Mouse (Mus musculus) CH12.LX (cell line): Measurements from ENCODE around the gene Asic2. TPM values are rescaled to one million over a fixed set of nuclear protein-coding genes. Genes with fewer than 3 reads are reported as not detected.
A peak's percentile ranks its signal among the peaks of the same experiment; 100 is the strongest.

ENCODE experiments used
- DNase-seq: peaks from one replicate; pipeline ENCODE4 v3.0.0-alpha.2; 2013; ENCODE audit errors: extremely low read depth
- H3K27ac ChIP-seq: 2 replicates; pipeline ENCODE4 v1.5.1; 2012; ENCODE audit warnings: low read depth, mild to moderate bottlenecking, control low read depth, moderate library complexity; ENCODE audit not compliant: insufficient read depth
- H3K27me3 ChIP-seq: replicated peaks from 2 replicates; pipeline ENCODE3; 2012; ENCODE audit warnings: inconsistent platforms
- H3K36me3 ChIP-seq, 2 experiments: replicated peaks in 1 of 2; 2 replicates each; pipeline versions ENCODE3 to v1.6.1; 2012; ENCODE audit warnings: inconsistent platforms in 1 of 2, low read length in 1 of 2, mild to moderate bottlenecking in 1 of 2, mixed read lengths in 1 of 2, moderate library complexity in 1 of 2; ENCODE audit not compliant: control insufficient read depth in 1 of 2, insufficient read depth in 1 of 2
- H3K4me1 ChIP-seq, 2 experiments: 2 replicates each; pipeline ENCODE4 v1.6.1; 2012; ENCODE audit warnings: inconsistent platforms in 1 of 2, moderate library complexity in 1 of 2; ENCODE audit not compliant: insufficient read depth in 2 of 2, control insufficient read depth in 1 of 2
- H3K4me2 ChIP-seq: 2 replicates; pipeline ENCODE4 v1.6.1; 2012; ENCODE audit warnings: low read depth, mild to moderate bottlenecking, control low read depth; ENCODE audit not compliant: poor library complexity, insufficient read depth, severe bottlenecking
- H3K4me3 ChIP-seq, 3 experiments: fragments of 150-350 bp in 1 of 3; sonication (generic) in 1 of 3; replicated peaks in 1 of 3; 2 replicates each; pipeline versions ENCODE3 to v1.5.1; 2011 to 2012; ENCODE audit warnings: low read depth in 2 of 3, low read length in 2 of 3, mild to moderate bottlenecking in 2 of 3, moderate library complexity in 2 of 3, control low read depth in 1 of 3, improper control_type of control experiment in 1 of 3, inconsistent platforms in 1 of 3, mixed read lengths in 1 of 3; ENCODE audit not compliant: poor library complexity in 1 of 3
- H3K79me2 ChIP-seq: replicated peaks from 2 replicates; pipeline ENCODE4 v1.6.1; 2012; ENCODE audit warnings: mild to moderate bottlenecking, moderate library complexity; ENCODE audit not compliant: control insufficient read depth, poor library complexity, insufficient read depth, severe bottlenecking; ENCODE audit errors: extremely low read depth
- H3K9ac ChIP-seq: 2 replicates; pipeline ENCODE4 v1.6.1; 2012; ENCODE audit warnings: low read depth, mild to moderate bottlenecking, control low read depth, moderate library complexity; ENCODE audit not compliant: insufficient read depth
- H3K9me3 ChIP-seq: replicated peaks from 2 replicates; pipeline ENCODE3; 2012; ENCODE audit warnings: low read length, inconsistent platforms, mixed read lengths
- BHLHE40 ChIP-seq: IDR thresholded peaks from 2 replicates; pipeline ENCODE4 v1.6.1; 2011; ENCODE audit warnings: mild to moderate bottlenecking, low read depth, low read length, improper control_type of control experiment
- CHD1 ChIP-seq: IDR thresholded peaks from 2 replicates; pipeline ENCODE4 v1.6.1; 2012; ENCODE audit warnings: low read depth, low read length, improper control_type of control experiment, inconsistent platforms
- CHD2 ChIP-seq: IDR thresholded peaks from 2 replicates; pipeline ENCODE4 v1.6.1; 2011; ENCODE audit warnings: low read length, improper control_type of control experiment
- E2F4 ChIP-seq: IDR thresholded peaks from 2 replicates; pipeline ENCODE4 v1.6.1; 2011; ENCODE audit warnings: low read depth, low read length, improper control_type of control experiment; ENCODE audit not compliant: insufficient replicate concordance
- EP300 ChIP-seq: IDR thresholded peaks from 2 replicates; pipeline ENCODE4 v1.6.1; 2011; ENCODE audit warnings: low read length, improper control_type of control experiment
- GABPA ChIP-seq: IDR thresholded peaks from 2 replicates; pipeline ENCODE4 v1.6.1; 2012; ENCODE audit warnings: low read depth, low read length, improper control_type of control experiment, inconsistent platforms; ENCODE audit not compliant: insufficient replicate concordance
- IRF4 ChIP-seq: IDR thresholded peaks from 2 replicates; pipeline ENCODE4 v1.6.1; 2014; ENCODE audit warnings: low read depth, mild to moderate bottlenecking, inconsistent platforms, low read length, improper control_type of control experiment
- JUN ChIP-seq: IDR thresholded peaks from 2 replicates; pipeline ENCODE4 v1.6.1; 2011; ENCODE audit warnings: low read depth, mild to moderate bottlenecking, low read length, improper control_type of control experiment, moderate library complexity; ENCODE audit not compliant: insufficient read depth
- JUND ChIP-seq: conservative IDR thresholded peaks from 2 replicates; pipeline ENCODE4 v1.6.1; 2011; ENCODE audit warnings: low read depth, low read length, improper control_type of control experiment
- MAFK ChIP-seq: IDR thresholded peaks from 2 replicates; pipeline ENCODE4 v1.6.1; 2011; ENCODE audit warnings: low read length, improper control_type of control experiment; ENCODE audit not compliant: insufficient replicate concordance
- MYC ChIP-seq: IDR thresholded peaks from 2 replicates; pipeline ENCODE4 v1.6.1; 2011; ENCODE audit warnings: low read depth, mild to moderate bottlenecking, improper control_type of control experiment, low read length
- NRF1 ChIP-seq: IDR thresholded peaks from 2 replicates; pipeline ENCODE4 v1.6.1; 2014; ENCODE audit warnings: low read depth, mild to moderate bottlenecking, inconsistent platforms, low read length, improper control_type of control experiment, moderate library complexity
- POLR2AphosphoS2 ChIP-seq: IDR thresholded peaks from 2 replicates; pipeline ENCODE4 v1.6.1; 2011; ENCODE audit warnings: low read depth, low read length, improper control_type of control experiment
- RAD21 ChIP-seq: IDR thresholded peaks from 2 replicates; pipeline ENCODE4 v1.6.1; 2011; ENCODE audit warnings: low read depth, mild to moderate bottlenecking, low read length, improper control_type of control experiment, moderate library complexity
- RCOR1 ChIP-seq: conservative IDR thresholded peaks from 2 replicates; pipeline ENCODE4 v1.6.1; 2012; ENCODE audit warnings: low read depth, mild to moderate bottlenecking, inconsistent platforms, low read length, improper control_type of control experiment
- SIN3A ChIP-seq: IDR thresholded peaks from 2 replicates; pipeline ENCODE4 v1.6.1; 2012; ENCODE audit warnings: low read length, improper control_type of control experiment, inconsistent platforms
- USF1 ChIP-seq: IDR thresholded peaks from 2 replicates; pipeline ENCODE4 v1.6.1; 2014; ENCODE audit warnings: low read depth, mild to moderate bottlenecking, inconsistent platforms, low read length, improper control_type of control experiment
- USF2 ChIP-seq: conservative IDR thresholded peaks from 2 replicates; pipeline ENCODE4 v1.6.1; 2011; ENCODE audit warnings: low read depth, low read length, improper control_type of control experiment
- ZC3H11A ChIP-seq: IDR thresholded peaks from 2 replicates; pipeline ENCODE4 v1.6.1; 2012; ENCODE audit warnings: low read depth, mild to moderate bottlenecking, inconsistent platforms, low read length, improper control_type of control experiment
- ZKSCAN1 ChIP-seq: IDR thresholded peaks from 2 replicates; pipeline ENCODE4 v1.6.1; 2012; ENCODE audit warnings: low read depth, inconsistent platforms, low read length, improper control_type of control experiment, borderline replicate concordance
- dilution Hi-C: fragments of 300-500 bp; cut with MboI; formaldehyde crosslinking; loops from 2 replicates; pipeline ENCODE4 v1.14.3; 2020; ENCODE audit warnings: low sequenced_read_pairs; ENCODE audit not compliant: extremely low pct_unique_long_range_greater_than_20kb, extremely low pct_ligation_motif_present
- in situ Hi-C: fragments of 300-500 bp; cut with MboI; formaldehyde crosslinking; loops from 3 replicates; pipeline ENCODE4 v1.14.3; 2019; ENCODE audit warnings: low sequenced_read_pairs, low pct_ligation_motif_present, low pct_unique_long_range_greater_than_20kb, mixed read lengths
- polyA plus RNA-seq: library from polyadenylated mRNA; unstranded; fragments of >175 nt; gene quantifications from 2 replicates; pipeline ENCODE4 v1.2.1, GENCODE M21; 2012; ENCODE audit warnings: low read depth; ENCODE audit not compliant: insufficient read length
- total RNA-seq, 2 experiments: library from RNA; depleted of rRNA; stranded (reverse); fragments of 300-350 nt in 1 of 2; fragments of >200 nt in 1 of 2; gene quantifications; 2 replicates each; pipeline ENCODE4 v1.2.3; 2012 to 2014

The Asic2 gene
- total and polyA plus RNA-seq, 3 experiments: not detected

- Histone ChIP-seq H3K9me3 (no peaks in the 10 kb centered on the region), H3K36me3 (no peaks in the 10 kb centered on the region), H3K27me3 (peaks cover 85% of the 10 kb centered on the region), H3K27ac (no peak overlapping the region), H3K79me2 (no peaks in the 10 kb centered on the region), H3K4me2 (no peak overlapping the region), H3K4me1 (no peaks in the 10 kb centered on the region), H3K9ac (no peak overlapping the region), H3K4me3 (no peak overlapping the region)
- TF ChIP-seq BHLHE40 (no peak), USF2 (no peak), ZC3H11A (no peak), CHD1 (no peak), E2F4 (no peak), IRF4 (no peak), CHD2 (no peak), SIN3A (no peak), USF1 (no peak), ZKSCAN1 (no peak), MYC (no peak), GABPA (no peak), NRF1 (no peak), RCOR1 (no peak), RAD21 (no peak)
- DNase-seq: no peak
- dilution Hi-C loops (no loop called here), in situ Hi-C loops (no loop called here)
These were observed 557.0 kb downstream of the Asic2 start for GRCm38 (mm10) chr11:81411251-81411650.

- dilution Hi-C loops: no loop called here
- H3K27ac ChIP-seq: no peak overlapping the region
- peaks cover 3% of the 10 kb centered on the region for H3K9me3 ChIP-seq
- H3K27me3 ChIP-seq: peaks cover 80% of the 10 kb centered on the region
- H3K9ac ChIP-seq: no peak overlapping the region
- TF ChIP-seq POLR2AphosphoS2 (no peak), JUND (no peak), JUN (no peak), EP300 (no peak), MAFK (peak; percentile 92)
- in situ Hi-C loops: no loop called here
- H3K4me3 ChIP-seq: no peak overlapping the region
- no peaks in the 10 kb centered on the region for H3K36me3 ChIP-seq
- DNase-seq: no peak
- no peaks in the 10 kb centered on the region for H3K4me1 ChIP-seq
- no peak overlapping the region for H3K4me2 ChIP-seq
- no peaks in the 10 kb centered on the region for H3K79me2 ChIP-seq
These were observed 562.3 kb downstream of the Asic2 start for GRCm38 (mm10) chr11:81405951-81406350.
